Mouse (Mus musculus): ENCODE data around the gene Upk3bl.
"Not testable (repeated sequence)": the region's sequence is repeated elsewhere in the genome, so short reads cannot be mapped to it uniquely, and the experiment has no call there.

Upk3bl gene

GRCm38 (mm10) chr5:136045987-136046386, 8.3 kb upstream of the Upk3bl start:
- peak; percentile 32 for DNase-seq (ENCODE audit: low read depth, low spot score)

DNA sequence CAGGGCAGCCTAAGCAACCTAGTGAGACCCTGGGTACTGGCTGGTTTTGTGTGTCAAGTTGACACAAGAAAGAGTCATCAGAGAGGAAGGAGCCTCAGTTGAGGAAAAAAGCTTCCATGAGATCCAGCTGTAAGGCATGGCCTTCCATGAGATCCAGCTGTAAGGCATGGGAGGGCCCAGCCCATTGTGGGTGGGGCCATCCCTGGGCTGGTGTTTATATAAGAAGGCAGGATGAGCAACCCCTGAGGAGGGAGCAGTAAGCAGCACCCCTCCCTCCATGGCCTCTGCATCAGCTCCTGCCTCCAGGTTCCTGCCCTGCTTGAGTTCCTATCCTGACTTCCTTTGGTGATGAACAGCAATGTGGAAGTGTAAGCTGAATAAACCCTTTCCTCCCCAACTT, 5.8 kb upstream of the Upk3bl start:
- DNase-seq (ENCODE audit: low read depth, low spot score): not testable (repeated sequence)

DNA sequence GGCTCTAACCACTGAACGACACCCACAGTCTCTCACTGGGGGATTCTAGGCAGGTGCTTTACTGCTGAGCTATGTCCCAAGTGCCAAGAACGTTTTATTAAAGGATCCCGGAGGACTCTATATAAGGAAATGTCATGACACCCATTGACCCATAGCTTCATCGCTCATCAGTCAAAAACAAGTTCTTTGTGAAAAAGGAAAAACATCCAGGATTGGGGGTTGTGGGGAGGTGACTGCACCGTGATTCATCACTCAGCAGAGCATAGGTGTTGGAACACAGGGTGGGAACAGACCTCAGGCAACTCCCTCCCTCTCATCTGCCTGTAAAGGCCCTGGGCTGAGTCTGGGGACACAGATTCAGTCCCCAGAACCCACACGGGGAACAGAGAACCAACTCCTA, 4.4 kb upstream of the Upk3bl start:
- no peak for DNase-seq (ENCODE audit: low read depth, low spot score)

DNA sequence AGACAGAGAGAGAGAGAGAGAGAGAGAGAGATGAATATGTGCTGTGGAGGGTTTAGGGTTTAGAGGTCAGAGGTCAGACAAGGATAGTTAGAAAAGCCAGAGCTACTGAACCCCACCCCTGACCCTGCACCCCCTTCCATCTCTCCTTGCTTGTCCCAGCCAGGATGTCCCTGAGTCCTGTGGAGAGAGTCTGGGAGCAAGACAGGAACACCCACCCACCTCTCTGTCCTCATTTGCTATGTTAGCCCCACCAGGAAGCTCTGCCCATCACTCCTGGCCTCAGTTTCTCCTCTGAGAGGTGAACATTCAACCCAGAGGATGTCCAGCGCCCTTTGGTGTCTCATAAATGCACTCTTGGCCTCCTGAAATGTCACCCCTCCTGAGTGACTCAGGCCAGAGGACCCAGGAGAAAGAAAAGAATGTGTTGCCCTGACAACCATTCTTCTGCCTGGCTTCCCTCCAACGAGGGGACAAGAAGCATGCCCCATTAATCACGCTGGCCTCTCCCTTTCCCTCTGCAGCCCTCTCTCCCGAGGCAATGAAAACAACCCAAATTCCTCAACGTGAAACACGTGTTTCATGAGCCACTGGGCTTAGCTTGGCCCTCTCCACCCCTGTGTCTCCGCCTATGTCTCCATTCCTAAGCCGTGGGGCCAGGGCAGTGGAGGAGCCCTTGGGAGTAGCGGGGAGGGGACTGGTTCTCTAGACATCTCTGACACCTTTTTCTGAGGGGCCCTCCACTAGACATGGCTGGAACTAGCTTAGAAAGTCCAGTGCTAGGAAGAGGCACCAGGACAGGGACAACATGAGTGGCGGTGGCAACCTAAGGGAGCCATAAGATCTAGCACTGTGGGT, 2.8 kb upstream of the Upk3bl start:
- DNase-seq (ENCODE audit: low read depth, low spot score): no peak

GRCm38 (mm10) chr5:136052861-136053655, 1.2 kb upstream of the Upk3bl start:
- no peak for DNase-seq (ENCODE audit: low read depth, low spot score)

DNA sequence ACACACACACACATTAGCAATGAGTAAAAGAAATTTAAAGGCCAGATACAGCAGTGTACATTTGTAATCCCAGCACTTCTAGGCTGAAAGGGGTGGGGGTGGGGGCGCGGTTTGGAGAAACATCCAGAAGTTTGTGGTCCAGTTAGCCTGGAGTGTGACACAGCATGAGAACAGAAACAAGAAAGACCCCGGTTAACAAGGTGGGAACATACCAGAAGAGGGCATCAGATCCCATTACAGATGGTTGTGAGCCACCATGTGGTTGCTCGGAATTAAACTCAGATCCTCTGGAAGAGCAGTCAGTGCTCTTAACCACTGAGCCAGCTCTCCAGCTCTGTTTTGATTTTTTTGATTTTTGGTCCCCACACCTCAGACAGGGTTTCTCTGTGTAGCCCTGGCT, 1.8 kb downstream of the Upk3bl start:
- DNase-seq (ENCODE audit: low read depth, low spot score): no peak

DNA sequence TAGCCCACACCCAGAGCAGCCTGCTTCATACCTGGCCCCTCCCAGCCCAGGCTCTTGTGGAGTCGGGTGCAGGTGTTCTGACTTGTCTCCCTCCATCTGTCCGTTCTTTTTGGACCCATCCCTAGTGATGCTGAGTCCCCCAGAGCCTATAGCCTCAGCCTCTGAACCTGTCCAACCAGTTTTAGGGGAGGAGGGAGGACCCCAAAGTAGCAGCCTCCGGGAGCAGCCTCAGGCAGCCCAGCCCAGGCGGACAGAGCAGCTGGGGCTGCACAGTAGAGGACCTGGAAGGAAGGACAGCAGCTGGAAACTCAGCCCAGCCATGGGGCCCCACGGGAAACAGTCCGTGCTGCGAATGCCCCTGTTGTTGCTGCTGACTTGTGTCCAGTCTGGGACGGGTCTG, 2.8 kb downstream of the Upk3bl start:
- DNase-seq (ENCODE audit: low read depth, low spot score): no peak

DNA sequence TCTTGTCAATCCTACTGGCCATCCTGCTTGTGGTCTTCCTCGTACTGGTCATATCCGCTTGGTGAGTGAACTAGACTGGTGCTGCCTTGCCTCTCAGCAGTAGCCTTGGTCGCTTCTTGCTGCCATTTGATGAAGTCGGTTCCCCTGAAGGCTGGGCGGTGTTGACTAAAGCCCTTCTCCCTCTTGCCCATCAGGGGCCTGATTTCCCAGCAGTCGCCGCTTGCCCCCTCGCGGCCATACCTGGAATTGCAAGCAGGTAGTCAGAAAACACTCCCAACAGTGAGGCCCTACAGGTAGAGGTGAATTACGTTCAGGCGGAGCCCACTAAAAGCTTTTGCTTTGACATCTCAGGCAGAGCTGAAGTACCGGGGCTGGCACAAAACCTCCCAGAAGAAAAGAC, 7.3 kb downstream of the Upk3bl start:
- peak; percentile 27 for DNase-seq (ENCODE audit: low read depth, low spot score)

GRCm38 (mm10) chr5:136063920-136064319, 9.6 kb downstream of the Upk3bl start:
- DNase-seq (ENCODE audit: low read depth, low spot score): no peak

DNA sequence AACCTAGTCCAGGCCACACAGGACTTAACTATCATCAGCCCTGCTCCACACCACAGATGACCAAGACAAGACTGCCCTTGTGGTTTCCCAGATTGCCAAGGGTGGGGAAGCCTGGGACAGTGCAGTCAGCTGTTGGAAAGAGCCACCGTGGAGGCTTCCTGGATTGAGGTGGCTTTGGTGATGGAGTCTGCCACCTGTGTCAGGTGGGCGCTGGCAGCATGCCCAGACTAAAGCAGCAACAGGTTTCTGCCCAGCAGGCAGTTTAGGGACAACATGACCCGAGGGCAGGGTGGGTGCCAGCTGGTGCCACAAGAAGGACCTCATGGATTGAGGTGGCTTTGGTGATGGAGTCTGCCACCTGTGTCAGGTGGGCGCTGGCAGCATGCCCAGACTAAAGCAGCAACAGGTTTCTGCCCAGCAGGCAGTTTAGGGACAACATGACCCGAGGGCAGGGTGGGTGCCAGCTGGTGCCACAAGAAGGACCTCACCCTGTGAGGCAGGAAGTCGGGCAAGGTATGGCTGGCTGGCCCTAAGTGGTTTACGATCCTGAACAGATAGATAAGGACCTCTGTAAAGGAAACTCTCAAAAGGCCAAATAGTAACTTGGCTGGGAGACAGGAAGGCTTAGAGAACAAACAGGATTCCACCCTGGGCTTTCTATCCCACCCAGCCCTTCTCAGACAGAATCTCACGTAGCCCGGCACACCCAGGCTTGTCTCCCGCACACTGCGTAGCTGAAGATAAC, 12.3 kb downstream of the Upk3bl start:
- not testable (repeated sequence) for DNase-seq (ENCODE audit: low read depth, low spot score)

- no peak for DNase-seq (ENCODE audit: low read depth, low spot score)
Observed at GRCm38 (mm10) chr5:136069411-136069810, 15.1 kb downstream of the Upk3bl start.

GRCm38 (mm10) chr5:136073051-136073450, 18.8 kb downstream of the Upk3bl start:
- no peak for DNase-seq (ENCODE audit: low read depth, low spot score)

DNA sequence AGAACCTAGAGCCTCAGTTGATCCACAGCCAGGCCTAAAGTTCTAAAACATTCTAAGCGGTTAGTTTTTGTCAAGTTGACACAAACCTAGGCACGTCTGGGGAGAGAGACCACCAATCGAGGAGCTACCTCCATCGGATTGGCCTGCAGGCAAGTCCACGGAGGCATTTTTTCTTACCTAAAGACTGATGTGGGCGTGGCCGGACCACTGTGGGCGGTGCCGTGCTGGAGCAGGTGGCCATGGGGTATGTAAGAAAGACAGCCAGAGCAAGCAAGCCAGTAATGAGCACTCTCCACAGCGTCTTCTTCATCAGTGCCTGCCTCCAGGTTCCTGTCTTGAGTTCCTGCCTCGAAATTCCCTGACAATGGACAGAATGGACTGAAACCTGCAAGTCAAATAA, 19.2 kb downstream of the Upk3bl start:
- no peak for DNase-seq (ENCODE audit: low read depth, low spot score)

- DNase-seq (ENCODE audit: low read depth, low spot score): no peak
Observed at GRCm38 (mm10) chr5:136075076-136075475, 20.8 kb downstream of the Upk3bl start.

GRCm38 (mm10) chr5:136076284-136076683, 22.0 kb downstream of the Upk3bl start:
- DNase-seq (ENCODE audit: low read depth, low spot score): no peak

GRCm38 (mm10) chr5:136077001-136077550, 22.8 kb downstream of the Upk3bl start:
- DNase-seq (ENCODE audit: low read depth, low spot score): no peak

DNA sequence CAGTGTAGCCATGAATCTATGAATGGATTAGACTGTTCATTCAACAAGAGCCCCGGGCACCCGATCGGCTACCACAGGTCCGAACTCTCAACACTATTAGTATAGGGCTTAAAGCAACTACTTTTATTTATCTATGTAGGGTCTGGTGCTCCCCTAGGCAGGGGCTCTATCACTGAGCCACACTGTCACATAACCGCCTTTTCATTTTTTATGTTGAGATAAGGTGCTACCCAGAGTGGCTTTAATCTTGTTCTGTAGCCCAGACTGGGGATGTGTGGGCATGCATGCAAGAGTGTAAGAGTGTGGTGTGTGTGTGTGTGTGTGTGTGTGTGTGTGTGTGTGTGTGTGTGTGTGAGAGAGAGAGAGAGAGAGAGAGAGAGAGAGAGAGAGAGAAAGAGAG, 23.8 kb downstream of the Upk3bl start:
- DNase-seq (ENCODE audit: low read depth, low spot score): no peak

- no peak for DNase-seq (ENCODE audit: low read depth, low spot score)
Observed at GRCm38 (mm10) chr5:136082345-136082744, 28.1 kb downstream of the Upk3bl start.

GRCm38 (mm10) chr5:136083669-136084107, 29.4 kb downstream of the Upk3bl start, which contains the start of gene Rasa4:
TSS of gene Rasa4 (plus strand) at chr5:136083916.
- DNase-seq (ENCODE audit: low read depth, low spot score): peak; percentile 73

DNA sequence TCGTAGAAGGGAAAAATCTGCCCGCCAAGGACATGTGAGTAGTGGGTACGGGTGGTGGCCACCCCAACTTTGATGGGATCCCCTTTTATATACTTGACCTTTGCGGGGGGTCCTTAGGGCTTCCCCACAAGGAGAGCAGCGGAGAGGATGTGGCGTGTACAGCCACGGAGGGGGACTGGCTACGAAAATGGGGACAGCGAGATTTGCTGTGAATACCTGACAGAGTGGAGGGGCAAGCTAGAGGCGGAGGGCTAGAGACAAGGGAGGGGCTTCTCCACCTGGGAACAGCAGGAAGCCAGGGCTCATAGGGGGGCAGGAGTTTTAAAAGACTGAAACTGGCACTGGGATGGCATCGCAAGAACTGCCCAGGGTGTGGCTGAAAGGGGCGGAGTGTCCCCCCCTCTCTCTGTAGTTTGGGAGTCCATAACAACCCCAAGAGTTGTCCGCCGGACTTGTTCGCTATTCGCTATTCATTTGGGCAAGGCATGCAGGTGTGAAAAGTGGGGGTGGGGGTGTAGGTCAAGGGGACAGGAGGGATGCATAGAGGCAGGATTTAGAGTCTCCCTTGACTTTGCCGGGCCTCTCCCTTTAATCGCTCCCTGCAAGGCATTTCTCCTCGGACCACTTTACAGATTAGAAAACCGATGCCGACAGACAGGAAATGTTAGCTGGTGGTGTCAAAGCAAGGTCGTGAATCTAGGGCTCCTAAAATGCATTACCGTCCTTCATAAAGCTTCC, 30.0 kb downstream of the Upk3bl start:
- no peak for DNase-seq (ENCODE audit: low read depth, low spot score)

All from c-Kit-negative CD71-positive TER-119-positive erythroid progenitor cells, embryonic 14.5 days (primary cell).